Mouse (Mus musculus) cerebral cortex, adult 2 months (tissue): ENCODE data around the gene Nol12.

ENCODE experiments used
- WGBS: fragments of 180-500 bp; shearing (Covaris S2); methylation state at CpG from one replicate; pipeline ENCODE4 v1.1.7; 2018; 5-methylcytosine and 5-hydroxymethylcytosine counted together

Gene Nol12

GRCm38 (mm10) chr15:78948152-78948725 lies 13.5 kb downstream of the Nol12 start:
- 4% methylated on average over 11 of the region's 11 CpGs for WGBS

DNA sequence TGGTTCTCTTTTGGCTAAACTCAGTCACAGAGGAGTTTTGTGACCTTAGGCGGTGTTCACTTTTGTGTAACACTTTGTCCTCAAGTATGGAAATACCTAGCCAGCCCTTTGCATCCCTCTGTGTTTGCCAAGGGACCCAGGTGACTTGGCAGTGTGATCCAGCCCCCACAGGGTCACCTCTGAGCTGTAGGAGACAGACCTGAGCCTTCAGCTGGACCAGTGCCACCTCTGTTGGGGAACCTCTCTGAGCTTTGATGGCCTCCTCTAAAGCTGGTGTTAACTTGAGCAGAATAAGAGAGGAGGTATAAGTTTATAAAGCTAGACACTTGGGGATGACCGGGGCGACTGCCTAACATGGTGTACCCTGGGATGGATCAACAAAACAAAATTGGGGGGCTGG lies 14.2 kb downstream of the Nol12 start:
- WGBS = 95% methylated on average over 3 of the region's 3 CpGs

DNA sequence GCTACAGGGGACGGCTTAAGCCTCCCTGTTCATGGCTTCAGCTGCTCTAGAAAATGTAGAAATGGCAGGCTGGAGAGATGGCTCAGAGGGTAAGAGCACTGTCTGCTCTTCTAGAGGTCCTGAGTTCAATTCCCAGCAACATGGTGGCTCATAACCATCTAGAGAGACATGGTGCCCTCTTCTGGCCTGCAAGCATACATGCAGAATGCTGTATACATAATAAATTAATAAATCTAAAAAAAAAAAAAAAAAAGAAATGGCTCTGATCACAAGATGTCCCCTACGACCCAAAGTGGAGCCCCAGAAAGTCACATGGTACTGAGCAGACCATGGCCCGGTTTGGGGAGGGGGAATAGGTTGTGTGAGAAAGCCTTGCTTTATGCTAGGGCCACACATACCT lies 20.9 kb downstream of the Nol12 start:
- 82% methylated on average over 3 of the region's 3 CpGs for WGBS

GRCm38 (mm10) chr15:78956351-78956750 lies 21.6 kb downstream of the Nol12 start:
- 87% methylated on average over 4 of the region's 4 CpGs for WGBS

- WGBS = 84% methylated on average over 15 of the region's 15 CpGs
These were observed 22.3 kb downstream of the Nol12 start for GRCm38 (mm10) chr15:78957021-78957420.

- 93% methylated on average over 11 of the region's 11 CpGs for WGBS
These were observed 24.8 kb downstream of the Nol12 start for GRCm38 (mm10) chr15:78959537-78959936.

GRCm38 (mm10) chr15:78960088-78960487 lies 25.4 kb downstream of the Nol12 start:
- 71% methylated on average over 4 of the region's 4 CpGs for WGBS

DNA sequence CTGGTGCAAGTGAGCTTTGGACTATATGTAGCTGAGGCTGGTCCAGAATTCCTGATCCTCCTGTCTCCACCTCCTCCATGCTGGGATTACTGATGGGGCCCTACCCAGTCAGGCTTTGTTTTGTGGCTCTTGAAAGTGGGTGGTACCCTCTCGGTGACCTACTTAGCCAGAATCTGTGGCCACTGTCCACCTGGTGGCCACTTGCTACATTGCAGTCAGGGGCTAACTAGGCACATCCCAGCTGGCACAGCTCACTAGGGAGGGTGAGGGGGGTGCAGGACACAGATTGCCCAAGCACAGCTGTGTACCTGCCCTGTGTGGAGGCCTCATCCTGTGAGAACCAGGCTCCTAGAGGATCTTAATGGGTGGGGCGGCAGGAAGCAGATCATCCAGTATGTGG lies 28.2 kb downstream of the Nol12 start:
- WGBS = 38% methylated on average over 2 of the region's 2 CpGs

DNA sequence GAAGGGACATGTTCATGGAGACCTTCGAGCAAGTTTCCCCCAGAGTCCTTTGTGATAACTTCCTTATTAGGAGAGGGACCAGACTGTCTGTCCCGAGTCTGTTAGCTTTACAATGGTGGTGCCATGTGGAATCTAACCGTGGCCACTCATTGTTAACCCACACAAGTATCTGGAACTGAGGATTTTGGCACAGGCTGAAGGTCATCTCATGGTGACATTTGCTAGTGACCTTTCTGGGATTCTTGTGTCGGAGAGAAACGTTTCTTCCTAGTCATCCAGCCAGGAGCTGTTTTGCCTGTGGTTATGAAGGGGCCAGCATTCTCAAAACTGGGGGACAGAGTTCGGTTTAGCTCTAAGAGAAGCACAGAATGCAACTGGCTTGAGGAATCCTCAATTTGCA lies 36.9 kb downstream of the Nol12 start:
- 85% methylated on average over 6 of the region's 6 CpGs for WGBS

DNA sequence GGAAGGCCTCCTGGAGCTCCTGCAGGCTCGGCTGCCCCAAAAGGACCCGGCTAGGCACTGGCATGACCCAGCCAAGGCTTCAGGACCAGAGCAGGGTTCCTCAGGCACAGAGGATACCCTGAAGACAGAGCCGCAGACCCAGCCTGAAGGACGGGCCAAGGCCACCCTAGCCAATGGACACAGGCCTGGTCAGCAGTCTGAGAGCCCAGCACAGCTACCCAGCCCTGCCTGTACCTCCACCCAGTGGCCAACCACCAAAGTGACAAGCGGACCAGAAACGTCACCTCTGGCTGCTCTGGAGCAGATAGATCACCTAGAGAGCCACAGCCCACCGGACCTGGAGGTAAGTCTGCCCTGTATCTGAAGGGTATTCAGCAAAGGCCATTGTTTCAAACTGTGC lies 39.2 kb downstream of the Nol12 start:
- 90% methylated on average over 7 of the region's 7 CpGs for WGBS

- 95% methylated on average over 8 of the region's 8 CpGs for WGBS
These were observed 43.0 kb downstream of the Nol12 start for GRCm38 (mm10) chr15:78977676-78978159.

GRCm38 (mm10) chr15:78978875-78979274 lies 44.1 kb downstream of the Nol12 start:
- WGBS = 45% methylated on average over 4 of the region's 4 CpGs

DNA sequence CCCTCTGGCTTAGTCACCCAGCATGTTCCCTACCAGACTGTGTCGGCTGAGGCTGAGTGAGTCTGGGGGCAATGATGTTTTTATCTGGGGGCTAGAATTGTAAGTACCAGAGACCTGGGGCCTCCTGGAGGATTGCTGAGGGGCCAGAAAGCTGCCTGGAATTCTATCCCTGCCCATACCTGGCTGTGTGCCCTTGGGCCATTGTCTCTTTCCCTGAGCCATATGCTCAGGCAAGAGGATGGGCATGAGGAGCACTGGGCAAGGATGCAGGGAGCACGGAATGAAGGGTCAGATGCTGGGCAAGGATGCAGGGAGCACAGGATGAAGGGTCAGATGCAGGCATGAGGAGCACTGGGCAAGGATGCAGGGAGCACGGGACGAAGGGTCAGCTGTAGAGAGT lies 45.4 kb downstream of the Nol12 start:
- WGBS = 86% methylated on average over 4 of the region's 4 CpGs

DNA sequence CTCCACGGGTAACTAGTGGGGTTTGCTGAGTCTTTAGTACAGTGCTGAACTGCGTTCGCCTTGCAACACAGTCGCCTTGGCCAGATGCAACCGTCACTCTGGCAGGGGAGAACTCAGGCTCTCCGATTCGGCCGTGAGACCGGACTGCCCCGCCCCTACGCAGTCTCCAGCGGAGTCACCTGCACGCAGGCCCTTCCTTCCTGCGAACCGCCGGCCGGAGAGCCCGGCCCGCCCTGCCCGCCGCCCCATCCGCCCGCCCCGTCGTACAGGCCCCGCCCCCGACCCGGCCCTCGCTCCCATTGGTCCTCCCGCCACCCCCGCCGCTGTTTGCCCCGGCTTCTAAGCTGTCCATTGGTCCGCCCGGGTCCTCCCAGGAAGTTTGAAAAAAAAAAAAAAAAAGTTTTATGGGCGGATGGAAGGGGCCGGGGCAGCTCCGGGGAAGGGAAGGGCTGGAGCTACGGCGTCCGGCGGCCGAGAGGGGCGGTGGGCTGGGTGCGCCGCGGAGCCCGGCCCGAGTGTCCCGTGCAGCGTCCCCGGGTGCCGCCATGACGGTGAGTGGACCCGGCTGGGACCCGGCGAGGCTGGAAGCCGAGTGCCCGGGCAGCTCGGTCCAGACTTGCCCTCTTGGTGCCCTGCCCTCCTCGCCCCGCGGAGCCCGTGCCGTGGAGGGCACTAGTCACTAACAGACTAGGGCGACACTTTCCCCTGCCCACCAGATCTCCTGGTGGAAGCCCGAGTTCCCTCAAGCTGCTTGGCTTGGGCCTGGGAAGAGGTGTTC lies 48.1 kb downstream of the Nol12 start:
- WGBS = 2% methylated on average over 65 of the region's 67 CpGs

DNA sequence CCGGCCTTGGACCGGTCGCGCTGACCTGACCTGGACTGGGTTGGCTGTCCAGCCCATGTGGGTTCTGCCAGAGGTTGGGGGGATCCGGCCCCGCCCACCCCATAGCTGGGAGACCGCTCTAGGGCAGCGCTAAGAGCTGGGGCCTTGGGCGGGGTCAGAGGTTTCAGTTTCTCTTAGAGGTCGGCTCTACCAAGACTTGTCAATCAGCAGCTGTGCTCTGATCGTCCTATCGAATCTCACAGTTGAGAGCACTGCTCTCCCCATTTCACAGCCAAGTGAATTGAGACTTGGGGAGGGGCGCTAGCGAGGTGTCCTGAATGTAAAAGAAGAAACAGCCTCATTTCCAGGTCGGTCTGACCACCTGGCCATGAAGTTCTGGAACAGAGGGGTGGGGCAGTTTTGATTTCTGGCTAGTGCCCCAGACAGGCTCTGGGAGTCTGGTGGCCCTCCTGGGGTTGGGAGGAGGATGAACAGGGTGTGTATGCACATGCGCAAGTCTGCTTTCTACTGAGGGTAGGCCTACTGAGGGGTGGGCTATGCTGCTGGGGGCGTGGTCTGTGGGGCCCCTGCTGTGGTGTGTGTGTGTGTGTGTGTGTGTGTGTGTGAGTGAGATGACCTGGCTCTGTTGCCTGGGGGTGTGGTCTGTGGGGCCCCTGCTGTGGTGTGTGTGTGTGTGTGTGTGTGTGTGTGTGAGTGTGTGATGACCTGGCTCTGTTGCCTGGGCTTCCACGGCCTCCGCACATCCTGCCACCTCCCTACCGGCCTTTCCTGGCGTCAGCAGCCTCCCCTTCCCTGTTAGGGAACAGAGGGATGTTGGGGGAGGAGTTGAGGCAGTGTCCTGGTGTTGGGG lies 48.9 kb downstream of the Nol12 start:
- WGBS = 17% methylated on average over 21 of the region's 21 CpGs

DNA sequence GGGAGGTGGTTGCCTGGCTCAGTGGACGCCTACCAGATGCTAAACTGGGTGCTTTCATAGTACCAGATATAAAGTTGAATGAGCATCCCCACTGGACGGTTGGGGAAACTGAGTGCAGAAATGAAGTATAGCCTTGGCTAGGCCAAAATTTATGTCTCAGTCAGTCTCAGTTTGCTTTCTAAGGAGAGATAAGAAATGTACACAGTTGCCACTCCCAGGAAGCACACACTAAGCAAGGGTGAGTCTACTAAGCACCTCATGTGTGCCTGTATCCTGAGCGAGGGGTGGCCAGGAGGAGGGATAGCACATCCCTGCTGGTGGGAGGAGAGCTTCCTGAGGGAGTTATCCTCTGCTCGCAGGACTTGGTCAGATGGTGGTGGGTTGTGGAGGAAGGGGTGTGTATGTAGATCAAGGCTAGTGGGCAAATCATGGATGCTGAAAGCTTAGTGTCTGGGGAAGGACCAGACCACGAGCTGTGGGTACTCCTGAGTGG lies 49.6 kb downstream of the Nol12 start:
- 46% methylated on average over 5 of the region's 5 CpGs for WGBS

DNA sequence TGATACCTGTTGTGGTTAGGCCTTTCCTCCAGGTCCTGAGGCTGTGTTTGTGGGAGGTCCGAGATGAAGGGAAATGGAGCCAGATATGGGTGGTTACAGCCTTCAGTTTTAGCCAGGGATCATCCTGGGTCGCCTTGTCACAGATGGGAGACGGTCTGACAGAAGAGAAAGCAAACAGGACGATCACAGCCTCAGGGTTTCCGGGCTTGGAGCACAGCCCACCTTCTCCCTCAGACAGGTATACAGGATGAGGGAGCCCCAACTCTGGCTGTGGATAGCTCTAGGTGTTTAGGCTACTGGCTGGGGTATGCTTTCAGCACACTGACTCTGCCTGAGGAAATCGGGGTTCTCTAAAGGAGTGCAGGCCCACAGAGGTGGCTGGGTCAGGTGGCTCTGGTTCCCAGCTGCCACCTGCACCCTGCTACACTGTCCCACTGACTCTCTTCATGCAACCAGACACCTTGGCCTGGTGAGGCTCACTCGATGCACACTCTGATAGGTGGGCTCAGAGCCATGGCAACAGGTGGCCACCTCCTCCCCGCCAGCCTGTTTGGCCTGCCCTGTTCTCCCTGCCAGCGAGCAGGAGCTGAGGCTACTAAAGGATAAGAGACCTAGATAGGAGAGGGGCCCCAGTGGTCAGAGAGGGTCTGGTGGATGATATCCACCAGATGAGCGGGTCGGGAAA lies 51.9 kb downstream of the Nol12 start:
- WGBS = 84% methylated on average over 11 of the region's 11 CpGs

DNA sequence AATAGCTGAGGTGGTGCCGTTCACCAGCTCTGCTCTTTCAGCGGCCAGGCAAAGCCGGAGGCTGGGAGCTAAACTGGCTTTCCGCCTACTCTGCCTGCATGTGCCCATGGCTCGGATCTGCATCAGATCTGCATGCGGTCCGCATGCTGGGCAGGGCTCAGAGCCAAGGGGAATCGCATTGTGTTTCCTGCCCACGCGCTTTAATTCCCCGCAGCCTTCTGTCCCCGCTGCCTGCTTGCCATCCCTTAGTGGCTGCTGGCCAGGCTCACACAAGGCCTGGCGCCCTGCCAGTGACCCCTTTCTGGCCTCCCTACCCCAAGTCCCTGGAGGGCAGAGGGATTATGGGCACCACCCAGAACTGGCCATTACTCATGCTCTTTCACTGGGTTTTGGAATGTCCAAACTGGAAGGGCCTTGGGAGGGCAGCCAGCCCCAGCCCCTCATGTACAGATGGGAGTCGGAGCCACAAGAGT lies 53.8 kb downstream of the Nol12 start:
- 15% methylated on average over 14 of the region's 14 CpGs for WGBS

GRCm38 (mm10) chr15:78989152-78990092 lies 54.7 kb downstream of the Nol12 start:
- WGBS = 90% methylated on average over 14 of the region's 14 CpGs

- WGBS = 96% methylated on average over 9 of the region's 9 CpGs
These were observed 55.3 kb downstream of the Nol12 start for GRCm38 (mm10) chr15:78990093-78990463.
